Mouse (Mus musculus) liver, adult 2 months (tissue): ENCODE results near the gene Mfsd9.

Experiments
- CTCF ChIP-seq: fragments of 200-500 bp; IDR thresholded peaks from 2 replicates; pipeline ENCODE4 v1.5.1; 2011; ENCODE audit warnings: low read depth, low read length, control low read depth
- POLR2A ChIP-seq: fragments of 200-500 bp; IDR thresholded peaks from 2 replicates; pipeline ENCODE4 v1.6.1; 2011; ENCODE audit warnings: low read length, control low read depth; ENCODE audit not compliant: insufficient read depth; ENCODE audit errors: extremely low read depth

DNA sequence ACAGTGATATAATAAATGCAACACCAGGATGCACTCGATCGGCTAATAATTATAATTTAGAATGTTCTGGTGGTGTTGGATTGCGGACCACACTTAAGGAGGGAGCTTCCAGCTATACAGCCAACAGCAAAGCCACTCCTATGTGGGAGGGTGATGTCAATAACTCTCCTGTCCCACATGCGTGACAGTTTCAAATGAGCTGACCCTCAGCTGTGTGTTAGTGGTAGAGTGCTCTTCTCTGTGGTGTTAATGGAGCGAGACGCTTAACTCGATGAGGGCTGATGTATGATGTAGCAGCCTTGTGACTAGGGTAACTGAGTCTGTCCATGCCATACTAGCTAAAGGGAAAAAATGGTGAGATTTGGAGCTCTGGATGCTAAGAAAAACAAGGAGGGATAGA lies 7.0 kb downstream of the Mfsd9 start:
- TF ChIP-seq CTCF (no peak), POLR2A (no peak)
